Mouse (Mus musculus): ENCODE data around the gene Slc51b. TPM values are rescaled to one million over a fixed set of nuclear protein-coding genes. Genes with fewer than 3 reads are reported as not detected.
A peak's percentile ranks its signal among the peaks of the same experiment; 100 is the strongest.

Gene Slc51b
- not detected in 2 replicates for polyA plus RNA-seq (2015; fragmentation: Nextera tagmentation; extraction: Ambion mirVana)

- WGBS = 71% methylated on average over 11 of the region's 11 CpGs
- ATAC-seq (ENCODE audit: extremely low read depth, insufficient number of reproducible peaks, low FRiP score, low TSS enrichment) = no peak
- Histone ChIP-seq H3K4me3 (no peak within 1 kb of the TSS), H3K4me1 (no peaks in the 10 kb centered on the region), H3K9me3 (no peaks in the 10 kb centered on the region), H3K27me3 (replicated peaks) (no peaks in the 10 kb centered on the region), H3K36me3 (no peaks in the 10 kb centered on the region), H3K27ac (replicated peaks) (no peak within 1 kb of the TSS), H3K4me2 (no peak within 1 kb of the TSS), H3K9ac (no peak within 1 kb of the TSS)
Measured at GRCm38 (mm10) chr9:65422760-65423501, at the start of gene Slc51b. Gene Slc51b (minus strand): TSS chr9:65422955.

- WGBS = 62% methylated on average over 11 of the region's 11 CpGs
- Histone ChIP-seq H3K9ac (no peak overlapping the region), H3K36me3 (peaks cover 60% of the 10 kb centered on the region), H3K4me2 (no peak overlapping the region), H3K9me3 (no peaks in the 10 kb centered on the region), H3K27ac (replicated peaks) (no peak overlapping the region), H3K4me3 (no peak overlapping the region), H3K4me1 (peaks cover 4% of the 10 kb centered on the region), H3K27me3 (replicated peaks) (no peaks in the 10 kb centered on the region)
- ATAC-seq (ENCODE audit: extremely low read depth, insufficient number of reproducible peaks, low FRiP score, low TSS enrichment) = no peak
Measured at GRCm38 (mm10) chr9:65467686-65468085, 44.9 kb upstream of the Slc51b start.

GRCm38 (mm10) chr9:65465241-65465640 lies 42.5 kb upstream of the Slc51b start:
- Histone ChIP-seq H3K36me3 (peaks cover 38% of the 10 kb centered on the region), H3K9ac (no peak overlapping the region), H3K27me3 (replicated peaks) (no peaks in the 10 kb centered on the region), H3K27ac (replicated peaks) (no peak overlapping the region), H3K4me3 (no peak overlapping the region), H3K9me3 (no peaks in the 10 kb centered on the region), H3K4me2 (no peak overlapping the region), H3K4me1 (peaks cover 23% of the 10 kb centered on the region)
- 84% methylated on average over 2 of the region's 2 CpGs for WGBS
- ATAC-seq (ENCODE audit: extremely low read depth, insufficient number of reproducible peaks, low FRiP score, low TSS enrichment) = no peak

GRCm38 (mm10) chr9:65464161-65464560 lies 41.4 kb upstream of the Slc51b start:
- no peaks in the 10 kb centered on the region for H3K9me3 ChIP-seq
- WGBS = 85% methylated on average over 6 of the region's 6 CpGs
- peaks cover 25% of the 10 kb centered on the region for H3K4me1 ChIP-seq
- ATAC-seq (ENCODE audit: extremely low read depth, insufficient number of reproducible peaks, low FRiP score, low TSS enrichment) = no peak
- H3K4me3 ChIP-seq = no peak overlapping the region
- no peaks in the 10 kb centered on the region for H3K27me3 ChIP-seq (replicated peaks)
- H3K4me2 ChIP-seq = no peak overlapping the region
- H3K36me3 ChIP-seq = peaks cover 27% of the 10 kb centered on the region
- no peak overlapping the region for H3K27ac ChIP-seq (replicated peaks)
- H3K9ac ChIP-seq = no peak overlapping the region

- Histone ChIP-seq H3K4me3 (no peak overlapping the region), H3K27ac (replicated peaks) (no peak overlapping the region), H3K4me2 (peak overlapping the region; percentile 16; the same call in 1 of the 2 replicates), H3K9ac (no peak overlapping the region), H3K4me1 (peaks cover 25% of the 10 kb centered on the region), H3K9me3 (no peaks in the 10 kb centered on the region), H3K36me3 (peaks cover 22% of the 10 kb centered on the region), H3K27me3 (replicated peaks) (no peaks in the 10 kb centered on the region)
- WGBS = 65% methylated on average over 5 of the region's 5 CpGs
- no peak for ATAC-seq (ENCODE audit: extremely low read depth, insufficient number of reproducible peaks, low FRiP score, low TSS enrichment)
Measured at GRCm38 (mm10) chr9:65462544-65462943, 39.8 kb upstream of the Slc51b start.

GRCm38 (mm10) chr9:65460732-65461442 lies 38.1 kb upstream of the Slc51b start, which contains the start of gene Spg21:
Gene Spg21 (plus strand): TSS chr9:65460947.
- Histone ChIP-seq H3K4me1 (peaks cover 25% of the 10 kb centered on the region), H3K4me2 (peak within 1 kb of the TSS; percentile 82), H3K27me3 (replicated peaks) (no peaks in the 10 kb centered on the region), H3K9ac (peak within 1 kb of the TSS; percentile 91), H3K9me3 (no peaks in the 10 kb centered on the region), H3K36me3 (peaks cover 11% of the 10 kb centered on the region), H3K27ac (replicated peaks) (peak within 1 kb of the TSS; percentile 87), H3K4me3 (peak within 1 kb of the TSS; percentile 93)
- ATAC-seq (ENCODE audit: extremely low read depth, insufficient number of reproducible peaks, low FRiP score, low TSS enrichment) = peak; percentile 94
- under 1% methylated on average over 53 of the region's 53 CpGs for WGBS

- 55% methylated on average over 3 of the region's 3 CpGs for WGBS
- ATAC-seq (ENCODE audit: extremely low read depth, insufficient number of reproducible peaks, low FRiP score, low TSS enrichment) = no peak
- Histone ChIP-seq H3K4me1 (peaks cover 25% of the 10 kb centered on the region), H3K4me3 (peak overlapping the region; percentile 93), H3K27me3 (replicated peaks) (no peaks in the 10 kb centered on the region), H3K36me3 (peaks cover 4% of the 10 kb centered on the region), H3K27ac (replicated peaks) (peak overlapping the region; percentile 87), H3K4me2 (peak overlapping the region; percentile 82), H3K9me3 (no peaks in the 10 kb centered on the region), H3K9ac (0 out of 2 replicates have a peak overlapping the region, but pooled peaks have one; percentile 55)
Measured at GRCm38 (mm10) chr9:65460198-65460597, 37.4 kb upstream of the Slc51b start.

GRCm38 (mm10) chr9:65458975-65459374 lies 36.2 kb upstream of the Slc51b start:
- 87% methylated on average over 2 of the region's 2 CpGs for WGBS
- Histone ChIP-seq H3K4me2 (no peak overlapping the region), H3K9me3 (no peaks in the 10 kb centered on the region), H3K36me3 (0 out of 2 replicates have a peak, but pooled peaks cover 4% of the 10 kb centered on the region), H3K27ac (replicated peaks) (no peak overlapping the region), H3K4me3 (no peak overlapping the region), H3K4me1 (peaks cover 25% of the 10 kb centered on the region), H3K9ac (no peak overlapping the region), H3K27me3 (replicated peaks) (no peaks in the 10 kb centered on the region)
- no peak for ATAC-seq (ENCODE audit: extremely low read depth, insufficient number of reproducible peaks, low FRiP score, low TSS enrichment)

- H3K4me3 ChIP-seq = no peak overlapping the region
Measured at GRCm38 (mm10) chr9:65447951-65448350, 25.2 kb upstream of the Slc51b start.

GRCm38 (mm10) chr9:65444692-65445091 lies 21.9 kb upstream of the Slc51b start:
- no peak overlapping the region for H3K4me3 ChIP-seq
- no peak overlapping the region for H3K27ac ChIP-seq (replicated peaks)
- H3K36me3 ChIP-seq = peaks cover 89% of the 10 kb centered on the region
- H3K27me3 ChIP-seq (replicated peaks) = no peaks in the 10 kb centered on the region
- no peaks in the 10 kb centered on the region for H3K9me3 ChIP-seq
- no peak for ATAC-seq (ENCODE audit: extremely low read depth, insufficient number of reproducible peaks, low FRiP score, low TSS enrichment)
- H3K4me2 ChIP-seq = no peak overlapping the region
- H3K4me1 ChIP-seq = no peaks in the 10 kb centered on the region
- H3K9ac ChIP-seq = no peak overlapping the region
- WGBS = 95% methylated on average over 4 of the region's 4 CpGs

More at GRCm38 (mm10) chr9:65447951-65448350, 25.2 kb upstream of the Slc51b start:
- no peaks in the 10 kb centered on the region for H3K9me3 ChIP-seq
- H3K4me2 ChIP-seq = no peak overlapping the region
- H3K4me1 ChIP-seq = no peaks in the 10 kb centered on the region
- no peak overlapping the region for H3K9ac ChIP-seq
- peaks cover 92% of the 10 kb centered on the region for H3K36me3 ChIP-seq
- no peak overlapping the region for H3K27ac ChIP-seq (replicated peaks)
- H3K27me3 ChIP-seq (replicated peaks) = no peaks in the 10 kb centered on the region
- no peak for ATAC-seq (ENCODE audit: extremely low read depth, insufficient number of reproducible peaks, low FRiP score, low TSS enrichment)
- 84% methylated on average over 6 of the region's 6 CpGs for WGBS

GRCm38 (mm10) chr9:65435671-65436301 lies 13.0 kb upstream of the Slc51b start, which contains the start of gene Mtfmt:
Gene Mtfmt (plus strand): TSS chr9:65435782.
- Histone ChIP-seq H3K4me1 (peaks cover 8% of the 10 kb centered on the region), H3K27ac (replicated peaks) (peak within 1 kb of the TSS; percentile 32; the same call in 1 of the 2 replicates), H3K4me2 (peak within 1 kb of the TSS; percentile 72), H3K27me3 (replicated peaks) (no peaks in the 10 kb centered on the region), H3K9me3 (no peaks in the 10 kb centered on the region), H3K4me3 (peak within 1 kb of the TSS; percentile 88), H3K36me3 (peaks cover 27% of the 10 kb centered on the region), H3K9ac (peak within 1 kb of the TSS; percentile 91)
- peak; percentile 91 for ATAC-seq (ENCODE audit: extremely low read depth, insufficient number of reproducible peaks, low FRiP score, low TSS enrichment)
- under 1% methylated on average over 54 of the region's 54 CpGs for WGBS
